Mouse (Mus musculus) liver, embryonic 11.5 days (tissue): ENCODE results near the gene Spon1. TPM values are rescaled to one million over a fixed set of nuclear protein-coding genes. Genes with fewer than 3 reads are reported as not detected.

Experiments used
- ATAC-seq: fragments of 200-750 bp; cut with Nextera tagmentation; replicated peaks from 2 replicates; pipeline ENCODE4 v1.8.0; 2017; ENCODE audit warnings: moderate number of reproducible peaks, mild to moderate bottlenecking, moderate TSS enrichment, moderate library complexity; ENCODE audit not compliant: low FRiP score
- DNase-seq: peaks from one replicate; pipeline ENCODE4 v3.0.0-alpha.2; 2017; ENCODE audit warnings: low spot score
- H3K27ac ChIP-seq: fragments of 300-500 bp; sonication (generic); 2 replicates; pipeline ENCODE4 v1.5.1; 2014; ENCODE audit warnings: mild to moderate bottlenecking, low read depth, low read length, control low read depth
- H3K27me3 ChIP-seq: fragments of 300-500 bp; sonication (generic); replicated peaks from 2 replicates; pipeline ENCODE4 v1.6.1; 2014; ENCODE audit warnings: low read length, mixed read lengths; ENCODE audit not compliant: control insufficient read depth, insufficient read depth
- H3K36me3 ChIP-seq: fragments of 300-500 bp; sonication (generic); 2 replicates; pipeline ENCODE4 v1.6.1; 2014; ENCODE audit warnings: mild to moderate bottlenecking, low read length, moderate library complexity, mixed read lengths; ENCODE audit not compliant: control insufficient read depth, insufficient read depth
- H3K4me1 ChIP-seq: fragments of 300-500 bp; sonication (generic); replicated peaks from 2 replicates; pipeline ENCODE4 v1.6.1; 2014; ENCODE audit warnings: low read length, mixed read lengths; ENCODE audit not compliant: control insufficient read depth, insufficient read depth
- H3K4me2 ChIP-seq: fragments of 300-500 bp; sonication (generic); 2 replicates; pipeline ENCODE4 v1.6.1; 2014; ENCODE audit warnings: mild to moderate bottlenecking, control low read depth, moderate library complexity
- H3K4me3 ChIP-seq: fragments of 300-500 bp; sonication (generic); 2 replicates; pipeline ENCODE4 v1.5.1; 2014; ENCODE audit warnings: low read depth, low read length, control low read depth
- H3K9ac ChIP-seq: fragments of 300-500 bp; sonication (generic); 2 replicates; pipeline ENCODE4 v1.6.1; 2014; ENCODE audit warnings: low read depth, low read length, control low read depth
- H3K9me3 ChIP-seq: fragments of 300-500 bp; sonication (generic); 2 replicates; pipeline ENCODE4 v1.6.1; 2016; ENCODE audit warnings: low read length, inconsistent platforms, mixed read lengths; ENCODE audit not compliant: control insufficient read depth
- WGBS: fragments of 180-500 bp; shearing (Covaris S2); extraction: QIAGEN DNeasy Blood & Tissue Kit; methylation state at CpG from one replicate; pipeline ENCODE4 v1.1.7; 2014; 5-methylcytosine and 5-hydroxymethylcytosine counted together
- polyA plus RNA-seq: library from polyadenylated mRNA; unstranded; fragments of >200 nt; fragmentation: Nextera tagmentation; extraction: Ambion mirVana; gene quantifications from 2 replicates; pipeline ENCODE4 v1.2.1, GENCODE M21; 2014

The Spon1 gene
- polyA plus RNA-seq, 1 experiment from 2014 or later = 7.9 TPM

DNA sequence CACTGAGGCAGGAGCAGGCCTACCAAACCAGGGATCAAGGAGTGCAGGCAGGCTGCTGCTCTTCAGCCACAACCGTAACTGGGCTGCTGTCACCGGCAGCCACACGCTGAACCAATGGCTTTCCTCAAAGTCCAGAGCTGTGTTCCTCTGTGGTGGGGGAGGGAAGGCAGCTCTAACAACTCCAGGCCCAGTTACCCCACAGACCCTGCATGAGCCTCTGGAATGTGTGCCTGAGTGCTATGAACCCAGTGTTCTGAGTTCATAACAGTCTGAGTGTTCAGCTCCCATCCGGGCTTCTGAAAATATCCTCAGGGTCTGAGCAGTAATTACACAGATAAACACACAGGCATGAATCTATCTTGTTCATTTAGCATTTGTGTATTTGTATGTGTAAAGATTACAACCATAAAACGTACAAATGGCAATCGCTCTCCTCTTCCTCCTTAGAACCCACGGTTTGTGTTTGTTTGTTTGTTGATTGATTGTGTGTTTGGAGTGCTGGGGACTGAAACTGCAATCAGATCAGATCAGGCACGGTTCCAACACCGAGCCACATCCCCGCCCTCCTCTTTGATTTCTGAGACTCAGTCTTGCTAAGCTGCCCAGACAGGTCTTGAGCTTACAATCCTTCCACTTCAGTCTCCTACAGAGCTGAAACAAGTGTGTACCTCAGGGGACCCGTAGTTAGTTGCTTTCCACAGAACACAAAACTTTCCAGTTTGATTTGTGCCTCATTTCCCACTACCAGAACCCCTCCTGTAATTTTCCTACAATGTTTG lies 299.8 kb downstream of the Spon1 start:
- no peaks in the 10 kb centered on the region for H3K9me3 ChIP-seq
- no peak overlapping the region for H3K4me2 ChIP-seq
- WGBS = 45% methylated on average over 11 of the region's 11 CpGs
- H3K27me3 ChIP-seq = no peaks in the 10 kb centered on the region
- H3K36me3 ChIP-seq = no peaks in the 10 kb centered on the region
- no peak overlapping the region for H3K9ac ChIP-seq
- no peak overlapping the region for H3K27ac ChIP-seq
- peaks cover 14% of the 10 kb centered on the region for H3K4me1 ChIP-seq
- DNase-seq (no peak), ATAC-seq (0 out of 2 replicates have a peak, but pooled peaks have one; percentile 29)
- H3K4me3 ChIP-seq = no peak overlapping the region

- ATAC-seq (peak; percentile 80), DNase-seq (peak; percentile 78)
- H3K9ac ChIP-seq = no peak overlapping the region
- H3K9me3 ChIP-seq = no peaks in the 10 kb centered on the region
- 10% methylated on average over 14 of the region's 14 CpGs for WGBS
- peak overlapping the region; percentile 65 for H3K4me2 ChIP-seq
- no peak overlapping the region; the same call in 1 of the 2 replicates for H3K27ac ChIP-seq
- H3K4me1 ChIP-seq = peaks cover 15% of the 10 kb centered on the region
- H3K4me3 ChIP-seq = peak overlapping the region; percentile 25
- H3K36me3 ChIP-seq = no peaks in the 10 kb centered on the region
- H3K27me3 ChIP-seq = no peaks in the 10 kb centered on the region
Measured at GRCm38 (mm10) chr7:114066529-114067178, 300.9 kb downstream of the Spon1 start.

- Histone ChIP-seq H3K9ac (no peak overlapping the region), H3K36me3 (no peaks in the 10 kb centered on the region), H3K4me3 (no peak overlapping the region), H3K27ac (no peak overlapping the region), H3K4me2 (no peak overlapping the region), H3K27me3 (no peaks in the 10 kb centered on the region), H3K4me1 (peaks cover 28% of the 10 kb centered on the region), H3K9me3 (no peaks in the 10 kb centered on the region)
- ATAC-seq = no peak
- no peak for DNase-seq
- WGBS = 74% methylated on average over 11 of the region's 11 CpGs
Measured at GRCm38 (mm10) chr7:114068956-114069533, 303.2 kb downstream of the Spon1 start.

- ATAC-seq (no peak), DNase-seq (no peak)
- H3K27ac ChIP-seq = no peak overlapping the region
- no peak overlapping the region for H3K4me3 ChIP-seq
- WGBS = 74% methylated on average over 11 of the region's 11 CpGs
- H3K4me2 ChIP-seq = no peak overlapping the region
- H3K36me3 ChIP-seq = no peaks in the 10 kb centered on the region
- no peaks in the 10 kb centered on the region for H3K9me3 ChIP-seq
- H3K4me1 ChIP-seq = peaks cover 28% of the 10 kb centered on the region
- no peak overlapping the region for H3K9ac ChIP-seq
- no peaks in the 10 kb centered on the region for H3K27me3 ChIP-seq
Measured at GRCm38 (mm10) chr7:114069726-114070457, 304.1 kb downstream of the Spon1 start.

DNA sequence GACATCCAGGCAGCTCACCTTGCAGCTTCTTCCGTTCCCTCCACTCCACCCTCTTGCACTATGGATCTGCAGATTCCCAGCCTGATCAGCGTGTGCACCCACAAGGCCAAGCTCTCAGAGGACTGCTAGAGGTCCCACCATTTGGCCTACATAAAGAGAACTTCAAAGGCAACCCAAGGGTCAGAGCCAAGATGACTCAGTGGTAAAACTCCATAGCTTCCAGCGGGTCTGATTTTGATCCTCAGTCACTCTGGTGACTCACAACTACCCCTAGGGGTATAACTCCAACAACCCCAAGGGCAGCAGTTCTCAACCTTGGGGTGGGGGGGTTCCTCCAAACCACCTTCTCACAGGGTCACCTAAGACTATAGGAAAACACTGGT lies 304.7 kb downstream of the Spon1 start:
- WGBS = 77% methylated on average over 3 of the region's 3 CpGs
- Histone ChIP-seq H3K36me3 (no peaks in the 10 kb centered on the region), H3K4me3 (no peak overlapping the region), H3K27ac (no peak overlapping the region), H3K4me1 (peaks cover 25% of the 10 kb centered on the region), H3K27me3 (no peaks in the 10 kb centered on the region), H3K9me3 (no peaks in the 10 kb centered on the region), H3K4me2 (no peak overlapping the region), H3K9ac (no peak overlapping the region)
- ATAC-seq (no peak), DNase-seq (no peak)

- ATAC-seq (no peak), DNase-seq (no peak)
- H3K9me3 ChIP-seq = no peaks in the 10 kb centered on the region
- 82% methylated on average over 5 of the region's 5 CpGs for WGBS
- no peak overlapping the region; the same call in 1 of the 2 replicates for H3K27ac ChIP-seq
- H3K36me3 ChIP-seq = no peaks in the 10 kb centered on the region
- peaks cover 17% of the 10 kb centered on the region for H3K4me1 ChIP-seq
- H3K27me3 ChIP-seq = no peaks in the 10 kb centered on the region
- no peak overlapping the region for H3K4me3 ChIP-seq
- no peak overlapping the region for H3K4me2 ChIP-seq
- no peak overlapping the region for H3K9ac ChIP-seq
Measured at GRCm38 (mm10) chr7:114071395-114071794, 305.6 kb downstream of the Spon1 start.

DNA sequence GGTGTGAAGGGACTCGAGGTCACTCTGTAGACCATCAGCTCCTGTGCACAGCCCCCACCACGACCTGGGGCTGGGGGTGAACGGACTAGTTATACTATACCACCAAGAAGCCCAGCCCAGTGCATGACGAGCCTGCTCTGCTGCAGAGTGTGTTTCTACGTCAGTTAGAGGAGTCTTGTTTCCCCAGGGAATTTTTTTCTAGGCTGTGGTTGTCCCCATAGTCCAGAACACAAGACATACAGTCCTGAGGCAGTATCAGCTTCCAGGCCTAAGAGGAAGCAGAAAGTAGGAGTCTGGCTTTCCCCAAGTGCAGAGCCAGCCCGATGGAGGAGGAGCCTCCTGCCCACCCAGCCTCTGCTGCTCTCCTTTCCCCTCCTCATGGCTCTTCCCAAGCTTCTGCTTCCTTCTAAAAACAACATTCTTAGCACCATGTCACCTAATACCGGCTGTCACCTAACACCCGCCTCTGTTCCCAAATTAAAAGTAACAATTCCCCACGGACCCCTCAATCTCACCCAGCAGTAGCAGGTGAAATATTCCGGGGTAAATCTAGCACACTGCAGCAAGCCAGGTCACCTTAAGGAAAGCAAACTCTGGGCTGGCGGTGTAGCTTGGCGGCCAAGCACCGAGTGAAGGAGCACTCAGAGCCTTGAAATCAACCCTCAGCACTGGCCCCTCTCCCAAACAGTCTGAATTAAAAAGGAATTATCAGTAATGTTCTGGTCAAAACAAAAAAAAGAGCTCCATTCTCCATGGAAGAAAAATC lies 306.2 kb downstream of the Spon1 start:
- peak overlapping the region; percentile 52 for H3K27ac ChIP-seq
- DNase-seq = no peak
- H3K9me3 ChIP-seq = no peaks in the 10 kb centered on the region
- no peak overlapping the region; the same call in 1 of the 2 replicates for H3K4me2 ChIP-seq
- H3K4me3 ChIP-seq = no peak overlapping the region
- H3K4me1 ChIP-seq = peaks cover 13% of the 10 kb centered on the region
- 39% methylated on average over 13 of the region's 13 CpGs for WGBS
- ATAC-seq = no peak
- peak overlapping the region; percentile 25; the same call in 1 of the 2 replicates for H3K9ac ChIP-seq
- no peaks in the 10 kb centered on the region for H3K27me3 ChIP-seq
- H3K36me3 ChIP-seq = no peaks in the 10 kb centered on the region

GRCm38 (mm10) chr7:114074133-114074532 lies 308.3 kb downstream of the Spon1 start:
- 74% methylated on average over 7 of the region's 7 CpGs for WGBS
- Histone ChIP-seq H3K27me3 (no peaks in the 10 kb centered on the region), H3K9me3 (no peaks in the 10 kb centered on the region), H3K4me2 (no peak overlapping the region), H3K4me1 (peaks cover 14% of the 10 kb centered on the region), H3K9ac (no peak overlapping the region), H3K27ac (no peak overlapping the region), H3K4me3 (no peak overlapping the region), H3K36me3 (no peaks in the 10 kb centered on the region)
- no peak for DNase-seq
- peak; percentile 44 for ATAC-seq
